Mouse (Mus musculus) small intestine, adult 2 months (tissue): ENCODE measurements around the gene Gm26938.

ENCODE experiments used
- CTCF ChIP-seq: fragments of 200-500 bp; IDR thresholded peaks from 2 replicates; pipeline ENCODE4 v1.5.1; 2012; ENCODE audit warnings: low read depth, mild to moderate bottlenecking, control low read depth, inconsistent platforms, low read length, moderate library complexity, mixed read lengths; ENCODE audit not compliant: insufficient replicate concordance, insufficient read length; ENCODE audit errors: extremely low read depth
- POLR2A ChIP-seq: fragments of 200-500 bp; IDR thresholded peaks from 2 replicates; pipeline ENCODE4 v1.6.1; 2012; ENCODE audit warnings: low read depth, mild to moderate bottlenecking, control low read depth, inconsistent platforms, low read length, moderate library complexity

DNA sequence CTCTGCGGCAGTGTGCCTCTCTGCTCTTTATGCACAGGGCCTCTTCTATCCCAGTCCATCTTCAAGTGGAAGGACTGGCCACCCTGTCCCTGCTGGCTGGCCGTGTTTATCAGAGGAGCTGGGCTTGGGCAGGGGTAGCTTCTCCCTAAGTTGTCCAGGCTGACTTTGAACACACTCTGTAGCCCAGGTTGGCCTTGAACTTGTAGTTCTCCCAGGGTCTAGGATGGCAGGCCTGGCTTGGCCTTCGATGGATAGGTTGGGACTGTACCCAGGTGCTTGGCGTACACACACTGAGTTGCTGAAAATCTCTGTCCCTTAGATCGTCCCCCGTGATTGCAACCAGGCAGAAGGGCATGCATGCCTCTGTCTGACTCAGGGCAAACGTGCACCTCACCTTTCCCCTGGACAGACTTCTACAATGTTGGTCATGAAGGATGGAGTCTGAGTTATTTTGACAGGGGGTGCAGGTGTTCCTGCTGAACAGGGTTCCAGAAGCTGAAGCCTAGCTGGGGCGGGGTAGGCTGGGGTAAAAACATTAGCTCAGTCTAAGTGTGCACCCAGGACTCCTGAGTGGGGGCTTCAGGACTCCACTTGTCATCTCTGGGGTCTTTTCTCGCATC is 30.1 kb downstream of the Gm26938 start:
- TF ChIP-seq CTCF (no peak), POLR2A (no peak)
